Mouse (Mus musculus) gastrocnemius, postnatal 36 days (tissue): ENCODE data around the gene Slc25a21. TPM values are rescaled to one million over a fixed set of nuclear protein-coding genes. Genes with fewer than 3 reads are reported as not detected.

Experiments used
- DNase-seq, 2 experiments: peaks; one replicate each; pipeline ENCODE4 v3.0.0; 2022
- intact Hi-C: fragments of 180-260 bp; cut with DNase I; formaldehyde crosslinking; loops from one replicate; pipeline ENCODE4 v1.15.1; 2025
- total RNA-seq, 2 experiments: library from RNA; stranded (reverse); gene quantifications; 2 replicates each; pipeline ENCODE4 v1.2.3; 2021

The Slc25a21 gene
- total RNA-seq, 2 experiments from 2014 or later = 0.18 to 0.25 TPM

GRCm38 (mm10) chr12:56798641-56799415, 398.4 kb downstream of the Slc25a21 start:
- intact Hi-C loops = no loop called here
- DNase-seq = no peak

- intact Hi-C loops = no loop called here
- no peak for DNase-seq
Observed at GRCm38 (mm10) chr12:56789236-56789635, 408.0 kb downstream of the Slc25a21 start.

GRCm38 (mm10) chr12:56785250-56785649, 412.0 kb downstream of the Slc25a21 start:
- no peak for DNase-seq
- intact Hi-C loops = no loop called here

- intact Hi-C loops = no loop called here
- no peak for DNase-seq
Observed at GRCm38 (mm10) chr12:56781196-56781595, 416.1 kb downstream of the Slc25a21 start.

- intact Hi-C loops = no loop called here
- no peak for DNase-seq
Observed at GRCm38 (mm10) chr12:56779621-56780020, 417.7 kb downstream of the Slc25a21 start.

GRCm38 (mm10) chr12:56773941-56774340, 423.3 kb downstream of the Slc25a21 start:
- intact Hi-C loops = no loop called here
- no peak for DNase-seq

GRCm38 (mm10) chr12:56769421-56769820, 427.9 kb downstream of the Slc25a21 start:
- intact Hi-C loops = no loop called here
- no peak for DNase-seq

- DNase-seq = no peak
- intact Hi-C loops = no loop called here
Observed at GRCm38 (mm10) chr12:56767474-56767873, 429.8 kb downstream of the Slc25a21 start.

- no peak for DNase-seq
- intact Hi-C loops = no loop called here
Observed at GRCm38 (mm10) chr12:56737104-56737503, 460.2 kb downstream of the Slc25a21 start.

GRCm38 (mm10) chr12:56727631-56728030, 469.6 kb downstream of the Slc25a21 start:
- intact Hi-C loops = no loop called here
- no peak for DNase-seq

- DNase-seq = no peak
- intact Hi-C loops = no loop called here
Observed at GRCm38 (mm10) chr12:56718707-56719051, 478.6 kb downstream of the Slc25a21 start.

- intact Hi-C loops = no loop called here
- no peak for DNase-seq
Observed at GRCm38 (mm10) chr12:56717971-56718706, 479.1 kb downstream of the Slc25a21 start.

GRCm38 (mm10) chr12:56701004-56701403, 496.3 kb downstream of the Slc25a21 start:
- intact Hi-C loops = no loop called here
- no peak for DNase-seq

GRCm38 (mm10) chr12:56699915-56700900, 497.1 kb downstream of the Slc25a21 start:
- no peak for DNase-seq
- intact Hi-C loops = no loop called here

- no peak for DNase-seq
- intact Hi-C loops = no loop called here
Observed at GRCm38 (mm10) chr12:56699351-56699750, 497.9 kb downstream of the Slc25a21 start.

GRCm38 (mm10) chr12:56698191-56698980, 498.9 kb downstream of the Slc25a21 start:
- intact Hi-C loops = no loop called here
- DNase-seq = no peak

- intact Hi-C loops = no loop called here
- no peak for DNase-seq
Observed at GRCm38 (mm10) chr12:56697785-56698184, 499.5 kb downstream of the Slc25a21 start.

- no peak for DNase-seq
- intact Hi-C loops = no loop called here
Observed at GRCm38 (mm10) chr12:56697011-56697740, 500.1 kb downstream of the Slc25a21 start.
